Mouse (Mus musculus) kidney, postnatal 0 days (tissue): Measurements from ENCODE around the gene Wnt9a. TPM values are rescaled to one million over a fixed set of nuclear protein-coding genes. Genes with fewer than 3 reads are reported as not detected.
"Not testable (repeated sequence)": the region's sequence is repeated elsewhere in the genome, so short reads cannot be mapped to it uniquely, and the experiment has no call there.

Experiments
- ATAC-seq: fragments of 200-750 bp; cut with Nextera tagmentation; replicated peaks from 2 replicates; pipeline ENCODE4 v1.8.0; 2017; ENCODE audit warnings: low read depth, moderate number of reproducible peaks, moderate TSS enrichment, moderate library complexity; ENCODE audit not compliant: low FRiP score
- DNase-seq: peaks from one replicate; pipeline ENCODE4 v3.0.0-alpha.2; 2016; ENCODE audit warnings: low spot score
- H3K27ac ChIP-seq: fragments of 300-500 bp; sonication (generic); 2 replicates; pipeline ENCODE4 v1.5.1; 2014; ENCODE audit warnings: mild to moderate bottlenecking
- H3K27me3 ChIP-seq: fragments of 300-500 bp; sonication (generic); 2 replicates; pipeline ENCODE4 v1.6.1; 2014; ENCODE audit warnings: low read length, mixed read lengths; ENCODE audit not compliant: insufficient read depth
- H3K36me3 ChIP-seq: fragments of 300-500 bp; sonication (generic); 2 replicates; pipeline ENCODE4 v1.6.1; 2014; ENCODE audit warnings: low read length, mixed read lengths; ENCODE audit not compliant: insufficient read depth
- H3K4me1 ChIP-seq: fragments of 300-500 bp; sonication (generic); replicated peaks from 2 replicates; pipeline ENCODE4 v1.6.1; 2014; ENCODE audit warnings: antibody characterized with exemption, low read length, mixed read lengths; ENCODE audit not compliant: insufficient read depth
- H3K4me2 ChIP-seq: fragments of 300-500 bp; sonication (generic); 2 replicates; pipeline ENCODE4 v1.6.1; 2014; ENCODE audit warnings: mild to moderate bottlenecking, low read length, moderate library complexity, mixed read lengths
- H3K4me3 ChIP-seq: fragments of 300-500 bp; sonication (generic); replicated peaks from 2 replicates; pipeline ENCODE4 v1.5.1; 2014; ENCODE audit warnings: low read depth, low read length
- H3K9ac ChIP-seq: fragments of 300-500 bp; sonication (generic); 2 replicates; pipeline ENCODE4 v1.6.1; 2014; ENCODE audit warnings: low read depth, low read length
- H3K9me3 ChIP-seq: fragments of 300-500 bp; sonication (generic); replicated peaks from 2 replicates; pipeline ENCODE4 v1.6.1; 2016; ENCODE audit warnings: low read length, inconsistent platforms, mixed read lengths
- CTCF ChIP-seq: IDR thresholded peaks from 2 replicates; pipeline ENCODE4 v1.5.1; 2016; ENCODE audit warnings: antibody characterized with exemption, low read depth, mild to moderate bottlenecking, moderate library complexity
- WGBS: fragments of 180-500 bp; shearing (Covaris S2); extraction: QIAGEN DNeasy Blood & Tissue Kit; methylation state at CpG from one replicate; pipeline ENCODE4 v1.1.7; 2014; 5-methylcytosine and 5-hydroxymethylcytosine counted together
- polyA plus RNA-seq: library from polyadenylated mRNA; unstranded; fragments of >200 nt; fragmentation: Nextera tagmentation; extraction: Ambion mirVana; gene quantifications from 2 replicates; pipeline ENCODE4 v1.2.1, GENCODE M21; 2015

Wnt9a gene
- polyA plus RNA-seq, 1 experiment from 2014 or later = 1.1 TPM

GRCm38 (mm10) chr11:59300185-59300584 lies 6.5 kb upstream of the Wnt9a start:
- Histone ChIP-seq H3K9ac (no peak overlapping the region), H3K4me3 (no peak overlapping the region), H3K27ac (no peak overlapping the region), H3K4me1 (no peaks in the 10 kb centered on the region), H3K9me3 (no peaks in the 10 kb centered on the region), H3K36me3 (no peaks in the 10 kb centered on the region), H3K27me3 (0 out of 2 replicates have a peak, but pooled peaks cover 6% of the 10 kb centered on the region), H3K4me2 (no peak overlapping the region)
- 23% methylated on average over 3 of the region's 3 CpGs for WGBS
- DNase-seq (peak; percentile 58), ATAC-seq (no peak)
- TF ChIP-seq CTCF = peak; percentile 72

- 41% methylated on average over 2 of the region's 2 CpGs for whole genome bisulfite sequencing
- H3K4me2 ChIP-seq, ATAC-seq, H3K9ac ChIP-seq, H3K27ac ChIP-seq, H3K9me3 ChIP-seq, DNase-seq, H3K4me3 ChIP-seq, H3K4me1 ChIP-seq, H3K27me3 ChIP-seq, H3K36me3 ChIP-seq: not testable (repeated sequence)
Observed at GRCm38 (mm10) chr11:59301053-59301452, 5.7 kb upstream of the Wnt9a start.

- Histone ChIP-seq H3K4me2 (no peak overlapping the region), H3K4me1 (no peaks in the 10 kb centered on the region; the same call in 1 of the 2 replicates), H3K9me3 (no peaks in the 10 kb centered on the region), H3K27ac (no peak overlapping the region), H3K9ac (no peak overlapping the region), H3K36me3 (no peaks in the 10 kb centered on the region), H3K4me3 (no peak overlapping the region), H3K27me3 (peaks cover 13% of the 10 kb centered on the region)
- DNase-seq (peak; percentile 95), ATAC-seq (peak; percentile 41; the same call in 1 of the 2 replicates)
- peak; percentile 88 for TF ChIP-seq CTCF
- WGBS = 31% methylated on average over 5 of the region's 10 CpGs
Observed at GRCm38 (mm10) chr11:59302700-59303569, 3.8 kb upstream of the Wnt9a start.

GRCm38 (mm10) chr11:59305008-59305820 lies 1.5 kb upstream of the Wnt9a start:
- peaks cover 14% of the 10 kb centered on the region for H3K4me1 ChIP-seq
- no peak for TF ChIP-seq CTCF
- no peak overlapping the region for H3K27ac ChIP-seq
- no peak overlapping the region for H3K4me3 ChIP-seq
- no peak for DNase-seq
- H3K36me3 ChIP-seq = no peaks in the 10 kb centered on the region
- H3K27me3 ChIP-seq = peaks cover 13% of the 10 kb centered on the region
- no peak for ATAC-seq
- no peaks in the 10 kb centered on the region for H3K9me3 ChIP-seq
- no peak overlapping the region for H3K4me2 ChIP-seq
- H3K9ac ChIP-seq = no peak overlapping the region
- 43% methylated on average over 22 of the region's 22 CpGs for whole genome bisulfite sequencing

DNA sequence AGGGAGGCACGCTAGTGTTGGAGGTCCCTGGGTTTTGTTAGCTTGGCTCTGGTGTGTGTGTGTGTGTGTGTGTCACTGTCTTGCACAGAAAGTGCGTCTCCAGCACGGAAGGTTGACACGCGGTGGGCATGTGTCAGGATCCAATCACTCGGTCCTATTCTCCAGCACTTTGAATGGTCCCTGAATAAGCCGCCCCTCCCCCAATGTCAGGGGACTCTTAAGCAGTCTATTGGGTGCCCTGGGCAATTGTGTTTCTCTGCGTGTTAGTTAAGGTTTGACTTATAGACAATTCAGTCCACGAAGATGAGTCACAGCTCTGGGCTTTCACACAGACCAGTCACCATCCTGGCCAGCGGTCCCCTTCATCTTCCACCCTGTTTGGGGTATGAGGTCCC lies 910 bp upstream of the Wnt9a start:
- Histone ChIP-seq H3K36me3 (no peaks in the 10 kb centered on the region), H3K9ac (no peak overlapping the region), H3K27ac (no peak overlapping the region), H3K4me1 (peaks cover 14% of the 10 kb centered on the region), H3K27me3 (peaks cover 13% of the 10 kb centered on the region), H3K4me2 (peak overlapping the region; percentile 94; the same call in 1 of the 2 replicates), H3K4me3 (peak overlapping the region; percentile 60; the same call in 1 of the 2 replicates), H3K9me3 (no peaks in the 10 kb centered on the region)
- ATAC-seq (no peak), DNase-seq (no peak)
- TF ChIP-seq CTCF = no peak
- WGBS = 6% methylated on average over 10 of the region's 10 CpGs

GRCm38 (mm10) chr11:59307422-59308163 lies 865 bp downstream of the Wnt9a start:
- Histone ChIP-seq H3K9me3 (no peaks in the 10 kb centered on the region), H3K4me2 (peak overlapping the region; percentile 94), H3K4me3 (peak overlapping the region; percentile 60), H3K9ac (peak overlapping the region; percentile 59), H3K27me3 (peaks cover 13% of the 10 kb centered on the region), H3K4me1 (peaks cover 20% of the 10 kb centered on the region), H3K36me3 (no peaks in the 10 kb centered on the region), H3K27ac (no peak overlapping the region)
- DNase-seq (peak; percentile 89), ATAC-seq (peak; percentile 65)
- TF ChIP-seq CTCF = peak; percentile 91
- WGBS = 2% methylated on average over 45 of the region's 45 CpGs
